Mouse (Mus musculus) cortical plate, adult 2 months (tissue): ENCODE measurements around the gene Dmgdh. TPM values are rescaled to one million over a fixed set of nuclear protein-coding genes. Genes with fewer than 3 reads are reported as not detected.
A peak's percentile ranks its signal among the peaks of the same experiment; 100 is the strongest.

Experiments
- H3K27ac ChIP-seq: fragments of 200-500 bp; 2 replicates; pipeline ENCODE4 v1.5.1; 2012; ENCODE audit warnings: low read length, control low read depth, inconsistent platforms; ENCODE audit not compliant: insufficient read depth
- H3K4me1 ChIP-seq: fragments of 200-500 bp; 2 replicates; pipeline ENCODE4 v1.6.1; 2011; ENCODE audit warnings: low read length; ENCODE audit not compliant: control insufficient read depth, insufficient read depth
- H3K4me3 ChIP-seq: fragments of 200-500 bp; 2 replicates; pipeline ENCODE4 v1.5.1; 2011; ENCODE audit warnings: mild to moderate bottlenecking, low read length, control low read depth; ENCODE audit not compliant: insufficient read depth
- CTCF ChIP-seq: fragments of 200-500 bp; IDR thresholded peaks from 2 replicates; pipeline ENCODE4 v1.5.1; 2011; ENCODE audit warnings: mild to moderate bottlenecking, control low read depth, low read length; ENCODE audit not compliant: insufficient read depth; ENCODE audit errors: extremely low read depth
- POLR2A ChIP-seq: fragments of 200-500 bp; IDR thresholded peaks from 2 replicates; pipeline ENCODE4 v1.6.1; 2011; ENCODE audit warnings: mild to moderate bottlenecking, low read length, control low read depth; ENCODE audit not compliant: insufficient read depth; ENCODE audit errors: extremely low read depth
- polyA plus RNA-seq: library from polyadenylated mRNA; depleted of rRNA; stranded (reverse); fragments of >200 nt; gene quantifications from 2 replicates; pipeline ENCODE4 v1.2.3, GENCODE M21; 2012

Gene Dmgdh
- polyA plus RNA-seq, 1 experiment, result 0.23 TPM

DNA sequence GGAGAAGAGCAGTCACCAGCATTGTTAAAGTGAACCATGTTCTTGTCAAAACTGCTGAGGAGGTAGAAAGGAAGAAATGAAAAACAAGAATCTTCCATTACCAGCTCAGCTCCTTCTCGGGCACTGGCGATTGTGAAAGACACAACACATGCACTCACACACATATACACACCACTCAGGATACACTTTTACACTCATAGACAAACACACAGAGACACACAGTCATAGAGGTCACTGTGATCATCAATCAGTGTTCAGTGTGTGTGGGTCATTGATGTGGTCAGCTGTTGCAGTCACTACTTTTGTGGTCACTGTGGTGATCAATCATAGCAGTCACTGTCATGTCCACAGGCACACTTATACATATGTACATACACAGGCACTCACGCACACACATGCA is 49.2 kb downstream of the Dmgdh start:
- TF ChIP-seq POLR2A, result no peak
- no peak for TF ChIP-seq CTCF
- no peak overlapping the region for H3K27ac ChIP-seq
- H3K4me3 ChIP-seq, result no peak overlapping the region
- H3K4me1 ChIP-seq, result peaks cover 1% of the 10 kb centered on the region; the same call in 1 of the 2 replicates

DNA sequence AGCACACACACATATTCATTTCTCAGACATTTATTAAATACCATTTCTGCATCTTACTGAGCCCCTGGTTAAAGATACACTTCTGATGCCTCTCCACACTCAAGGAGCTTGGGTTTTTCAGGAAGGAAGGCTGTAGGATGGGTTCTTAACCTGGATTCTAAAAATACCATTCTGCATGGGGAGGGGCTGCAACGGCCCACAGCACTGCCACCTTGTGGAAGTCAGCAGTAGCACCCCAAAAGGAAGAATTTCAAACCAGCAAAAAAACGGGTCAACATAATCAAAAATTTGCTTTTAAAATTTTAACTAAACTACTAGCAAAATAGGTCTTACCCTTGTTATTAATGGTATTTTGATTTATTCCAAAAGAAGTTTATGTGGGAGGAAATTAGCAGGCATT is 50.0 kb downstream of the Dmgdh start:
- Histone ChIP-seq H3K4me3 (no peak overlapping the region), H3K27ac (no peak overlapping the region), H3K4me1 (peaks cover 1% of the 10 kb centered on the region; the same call in 1 of the 2 replicates)
- TF ChIP-seq CTCF, result peak; percentile 62
- no peak for TF ChIP-seq POLR2A

DNA sequence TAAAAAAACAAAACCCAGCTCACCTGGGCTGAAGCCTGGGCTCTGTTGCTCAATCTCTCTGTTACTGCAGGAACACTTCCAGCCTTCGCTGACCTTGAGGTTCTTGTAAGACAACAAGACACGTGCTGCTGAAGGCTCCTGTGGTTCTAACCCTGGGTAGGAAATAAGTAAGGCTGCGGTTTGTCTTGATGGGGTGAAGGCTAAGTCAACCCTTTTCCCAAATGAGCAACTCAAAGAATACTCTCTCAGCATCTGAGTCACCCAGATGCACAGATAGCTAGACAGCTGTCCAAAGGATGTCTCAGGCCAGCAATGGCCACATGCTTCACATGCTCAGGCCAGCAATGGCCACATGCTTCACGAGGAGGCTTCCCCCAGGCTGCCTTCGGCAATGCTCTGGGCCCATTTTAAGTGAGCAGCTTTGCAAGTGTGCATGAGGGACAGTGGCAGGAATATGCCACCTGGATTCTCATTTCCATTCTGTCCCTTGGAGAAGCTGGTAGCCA is 61.0 kb downstream of the Dmgdh start:
- Histone ChIP-seq H3K4me3 (no peak overlapping the region), H3K4me1 (no peaks in the 10 kb centered on the region)

DNA sequence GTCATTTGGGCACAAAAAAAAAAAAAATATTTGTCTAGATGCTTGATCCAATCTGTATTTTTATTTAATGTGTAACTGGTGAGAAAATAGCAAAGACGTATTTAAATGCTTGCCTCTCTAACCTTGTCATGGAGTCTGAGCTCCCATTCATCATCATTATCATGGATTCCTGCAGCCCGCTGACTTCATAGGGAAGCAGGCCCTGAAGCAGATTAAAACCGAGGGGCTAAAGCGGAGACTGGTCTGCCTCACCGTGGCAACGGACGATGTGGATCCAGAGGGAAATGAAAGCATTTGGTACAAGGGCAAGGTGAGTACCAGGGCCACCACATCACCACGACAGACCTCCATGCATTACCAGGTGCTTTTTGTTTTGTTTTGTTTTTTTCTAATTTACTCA is 69.9 kb downstream of the Dmgdh start:
- H3K27ac ChIP-seq, result no peak overlapping the region
- no peak overlapping the region for H3K4me3 ChIP-seq
- TF ChIP-seq CTCF (no peak), POLR2A (no peak)
- H3K4me1 ChIP-seq, result no peaks in the 10 kb centered on the region

More for the DNA sequence above, 61.0 kb downstream of the Dmgdh start:
- no peak for TF ChIP-seq POLR2A
- TF ChIP-seq CTCF, result no peak
- H3K27ac ChIP-seq, result no peak overlapping the region

DNA sequence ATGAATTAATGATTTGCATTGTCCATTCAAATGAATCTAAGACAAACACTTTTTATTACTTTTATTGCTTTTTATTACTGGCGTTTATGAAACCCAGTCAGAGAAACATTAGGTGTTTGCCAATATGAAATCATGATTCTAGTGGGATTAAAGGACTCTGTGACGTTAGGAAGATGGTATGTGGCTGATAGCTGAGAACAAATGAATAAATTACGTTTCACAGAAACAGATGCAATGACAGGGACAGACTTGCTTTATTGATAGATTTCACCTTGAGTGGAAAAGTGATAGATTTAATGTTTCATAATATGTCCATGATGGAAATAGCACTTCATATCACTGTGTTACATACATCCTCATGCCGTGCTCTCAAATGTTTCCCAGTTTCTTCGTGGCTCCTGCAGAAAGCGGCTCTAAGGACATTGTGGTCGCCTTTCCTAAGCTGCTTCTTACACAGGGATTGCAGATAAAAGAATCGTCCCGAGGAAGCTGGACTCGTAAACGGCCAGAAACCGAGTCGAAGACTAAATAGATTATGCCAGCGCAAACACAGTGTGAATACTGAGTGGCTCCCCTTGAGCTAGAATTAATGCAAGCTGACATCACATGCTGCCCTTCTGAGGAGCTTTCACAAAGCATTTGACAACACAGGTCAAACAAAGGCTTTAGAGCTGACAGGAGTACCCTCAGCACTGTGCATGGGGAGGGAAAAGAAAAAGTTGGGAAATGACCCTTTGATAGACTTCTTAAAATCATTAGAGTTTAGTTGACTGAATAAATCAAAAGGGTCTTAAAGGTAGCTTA is 78.6 kb downstream of the Dmgdh start:
- no peak overlapping the region for H3K27ac ChIP-seq
- H3K4me1 ChIP-seq, result no peaks in the 10 kb centered on the region
- H3K4me3 ChIP-seq, result no peak overlapping the region
- TF ChIP-seq POLR2A, result no peak
- no peak for TF ChIP-seq CTCF

DNA sequence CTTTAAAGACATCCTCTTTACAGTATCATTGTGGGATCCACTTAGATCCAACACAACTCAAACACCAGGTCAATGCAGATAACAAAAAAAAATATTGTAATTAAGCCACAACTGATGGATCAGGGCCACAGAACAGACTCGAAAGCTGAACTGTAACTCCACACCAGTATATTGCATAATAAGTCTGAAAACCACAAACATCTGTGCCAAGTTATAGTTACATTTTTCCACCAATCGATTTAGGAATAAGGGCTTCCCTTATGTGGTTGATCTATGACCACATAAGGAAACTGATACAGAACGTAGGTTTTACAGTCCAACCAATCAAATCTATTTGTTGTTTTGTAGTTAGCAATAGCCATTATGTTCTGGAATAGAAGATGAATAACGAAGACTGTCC is 80.9 kb downstream of the Dmgdh start:
- H3K27ac ChIP-seq, result no peak overlapping the region
- TF ChIP-seq POLR2A (no peak), CTCF (no peak)
- H3K4me3 ChIP-seq, result no peak overlapping the region
- no peaks in the 10 kb centered on the region for H3K4me1 ChIP-seq

DNA sequence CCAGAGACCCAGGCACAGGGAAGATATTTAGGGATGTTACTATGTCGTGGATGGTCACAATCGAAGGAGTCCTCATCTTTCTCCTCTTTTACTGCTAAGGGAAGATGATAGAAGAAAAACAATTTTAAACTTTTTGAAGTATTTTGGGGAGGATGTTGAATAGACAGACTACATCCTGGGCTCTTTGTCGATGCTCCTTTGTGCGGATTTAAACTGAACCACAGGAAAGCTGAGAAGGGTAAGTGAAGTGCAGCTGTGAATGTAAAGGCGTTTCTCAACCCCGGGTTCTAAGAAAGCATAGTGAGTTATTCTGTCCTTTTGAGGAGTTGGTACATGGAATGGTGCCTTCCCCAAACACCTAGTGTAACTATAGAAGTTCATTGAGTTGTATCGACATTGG is 82.4 kb downstream of the Dmgdh start:
- H3K27ac ChIP-seq, result no peak overlapping the region
- no peaks in the 10 kb centered on the region for H3K4me1 ChIP-seq
- TF ChIP-seq CTCF (no peak), POLR2A (no peak)
- no peak overlapping the region for H3K4me3 ChIP-seq

DNA sequence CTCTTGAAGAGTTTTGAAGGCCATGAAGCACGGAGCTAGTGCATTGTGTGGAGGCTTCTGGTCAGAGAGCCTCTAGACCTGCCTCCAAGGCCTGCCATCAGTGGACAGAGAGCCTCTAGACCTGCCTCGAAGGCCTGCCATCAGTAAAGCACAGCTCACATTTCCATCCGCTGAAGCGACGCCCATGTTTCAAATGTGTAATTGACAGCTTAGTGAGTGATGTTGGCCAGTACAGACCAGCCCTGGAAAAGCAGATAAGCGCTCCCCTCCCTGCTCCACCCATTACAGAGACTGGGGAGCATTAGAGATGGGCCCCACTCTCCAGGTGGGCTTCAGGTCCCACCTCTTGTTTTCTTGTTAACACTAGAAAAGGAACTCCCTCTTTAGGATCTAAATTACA is 83.3 kb downstream of the Dmgdh start:
- no peak for TF ChIP-seq POLR2A
- no peak for TF ChIP-seq CTCF
- H3K4me1 ChIP-seq, result no peaks in the 10 kb centered on the region
- H3K27ac ChIP-seq, result no peak overlapping the region
- H3K4me3 ChIP-seq, result no peak overlapping the region

DNA sequence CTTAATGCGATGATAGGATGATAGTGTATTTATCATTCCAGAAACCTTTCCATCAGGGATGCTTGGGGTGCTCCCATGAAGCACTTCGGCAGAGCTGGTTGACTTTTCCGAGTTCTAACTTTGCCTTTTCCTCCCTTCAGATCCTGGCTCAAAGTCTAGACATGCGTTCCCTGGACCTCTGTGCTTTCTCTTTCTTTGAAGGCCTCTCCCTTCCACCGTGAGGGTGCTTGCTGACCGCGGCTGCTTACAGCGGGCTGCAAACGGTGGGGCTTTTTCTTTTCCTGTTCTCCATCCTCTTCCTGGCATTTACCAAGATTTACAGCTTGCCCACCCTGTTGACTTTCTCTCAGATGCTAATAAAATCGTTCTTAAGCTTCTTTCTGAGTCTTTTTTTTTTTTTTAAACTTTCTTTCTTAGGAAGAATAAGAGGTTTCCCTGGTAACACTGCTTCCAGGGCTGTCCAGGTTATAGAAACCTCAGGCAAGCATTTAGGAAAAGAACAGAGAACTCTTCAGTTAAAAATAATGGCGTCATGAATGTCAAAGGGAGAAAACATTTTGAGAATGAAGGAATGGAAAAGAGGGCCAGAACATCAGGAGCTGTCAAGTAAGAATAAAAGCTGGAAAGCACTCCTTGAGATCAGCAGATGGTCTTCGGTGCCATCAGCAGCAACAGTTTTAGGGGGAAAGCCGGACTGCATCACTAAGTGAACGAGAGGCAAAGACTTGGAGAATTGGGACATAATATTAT is 84.1 kb downstream of the Dmgdh start:
- TF ChIP-seq CTCF (no peak), POLR2A (no peak)
- Histone ChIP-seq H3K4me1 (no peaks in the 10 kb centered on the region), H3K27ac (no peak overlapping the region), H3K4me3 (no peak overlapping the region)

DNA sequence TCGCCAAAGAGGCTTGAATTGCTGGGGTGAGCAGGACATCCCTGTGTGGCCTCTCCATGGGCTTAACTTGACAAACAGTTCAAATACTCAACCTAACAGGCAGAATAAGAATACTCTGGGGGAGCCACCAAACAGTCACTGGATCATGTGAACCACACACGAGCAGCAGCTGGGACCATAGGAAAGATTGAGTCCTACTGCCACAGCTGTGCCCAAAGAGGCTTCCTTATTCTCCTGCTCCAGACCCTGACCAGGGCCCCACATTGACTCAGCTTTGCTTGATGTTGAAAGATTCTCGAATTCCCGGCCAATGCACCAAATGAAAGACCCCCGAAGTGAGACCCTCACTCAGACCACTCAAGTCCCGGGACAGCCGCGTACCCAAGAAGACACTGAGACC is 87.6 kb downstream of the Dmgdh start:
- Histone ChIP-seq H3K27ac (no peak overlapping the region), H3K4me3 (no peak overlapping the region), H3K4me1 (no peaks in the 10 kb centered on the region)
- no peak for TF ChIP-seq POLR2A
- no peak for TF ChIP-seq CTCF
